Mouse (Mus musculus): ENCODE data around the gene Mitf. TPM values are rescaled to one million over a fixed set of nuclear protein-coding genes. Genes with fewer than 3 reads are reported as not detected.
A peak's percentile ranks its signal among the peaks of the same experiment; 100 is the strongest.

Gene Mitf
- total RNA-seq, 2 experiments from 2014 or later, result 5.4 to 8.0 TPM

- DNase-seq (ENCODE audit: low spot score in 2 of 2), result no peak
Measured at GRCm38 (mm10) chr6:97937897-97938614, 131.2 kb downstream of the Mitf start.

- DNase-seq (ENCODE audit: low spot score in 2 of 2), result no peak
Measured at GRCm38 (mm10) chr6:97940916-97941315, 134.1 kb downstream of the Mitf start.

- no peak for DNase-seq (ENCODE audit: low spot score in 2 of 2)
Measured at GRCm38 (mm10) chr6:97950033-97950881, 143.4 kb downstream of the Mitf start.

GRCm38 (mm10) chr6:97950882-97951245 is 144.0 kb downstream of the Mitf start:
- no peak for DNase-seq (ENCODE audit: low spot score in 2 of 2)

GRCm38 (mm10) chr6:97951711-97952110 is 144.9 kb downstream of the Mitf start:
- DNase-seq (ENCODE audit: low spot score in 2 of 2), result no peak

- DNase-seq (ENCODE audit: low spot score in 2 of 2), result no peak
Measured at GRCm38 (mm10) chr6:97952845-97953244, 146.0 kb downstream of the Mitf start.

- no peak for DNase-seq (ENCODE audit: low spot score in 2 of 2)
Measured at GRCm38 (mm10) chr6:97956121-97956520, 149.3 kb downstream of the Mitf start.

- no peak for DNase-seq (ENCODE audit: low spot score in 2 of 2)
Measured at GRCm38 (mm10) chr6:97956636-97957035, 149.8 kb downstream of the Mitf start.

GRCm38 (mm10) chr6:97958276-97958675 is 151.4 kb downstream of the Mitf start:
- no peak for DNase-seq (ENCODE audit: low spot score in 2 of 2)

GRCm38 (mm10) chr6:97961776-97962175 is 154.9 kb downstream of the Mitf start:
- no peak for DNase-seq (ENCODE audit: low spot score in 2 of 2)

- no peak for DNase-seq (ENCODE audit: low spot score in 2 of 2)
Measured at GRCm38 (mm10) chr6:97962311-97962710, 155.5 kb downstream of the Mitf start.

- no peak for DNase-seq (ENCODE audit: low spot score in 2 of 2)
Measured at GRCm38 (mm10) chr6:97964750-97965149, 157.9 kb downstream of the Mitf start.

GRCm38 (mm10) chr6:97981668-97982067 is 174.8 kb downstream of the Mitf start:
- DNase-seq (ENCODE audit: low spot score in 2 of 2), result no peak

- DNase-seq (ENCODE audit: low spot score in 2 of 2), result no peak
Measured at GRCm38 (mm10) chr6:97985658-97986057, 178.8 kb downstream of the Mitf start.

- no peak for DNase-seq (ENCODE audit: low spot score in 2 of 2)
Measured at GRCm38 (mm10) chr6:97986417-97986816, 179.6 kb downstream of the Mitf start.

- DNase-seq (ENCODE audit: low spot score in 2 of 2), result no peak
Measured at GRCm38 (mm10) chr6:97993507-97993906, 186.7 kb downstream of the Mitf start.

GRCm38 (mm10) chr6:97995606-97996307 is 188.9 kb downstream of the Mitf start:
- DNase-seq (ENCODE audit: low spot score in 2 of 2), result no peak

GRCm38 (mm10) chr6:98001551-98001950 is 194.7 kb downstream of the Mitf start:
- DNase-seq (ENCODE audit: low spot score in 2 of 2), result no peak

- peak in 1 of 2 experiments; percentile 80 for DNase-seq (ENCODE audit: low spot score in 2 of 2)
Measured at GRCm38 (mm10) chr6:98003114-98003513, 196.3 kb downstream of the Mitf start.

GRCm38 (mm10) chr6:98005566-98005965 is 198.7 kb downstream of the Mitf start:
- DNase-seq (ENCODE audit: low spot score in 2 of 2), result no peak

- DNase-seq (ENCODE audit: low spot score in 2 of 2), result no peak
Measured at GRCm38 (mm10) chr6:98015066-98015465, 208.2 kb downstream of the Mitf start.

GRCm38 (mm10) chr6:98015819-98016218 is 209.0 kb downstream of the Mitf start:
- DNase-seq (ENCODE audit: low spot score in 2 of 2), result no peak
